Mouse (Mus musculus): ENCODE data around the gene G6pc. TPM values are rescaled to one million over a fixed set of nuclear protein-coding genes. Genes with fewer than 3 reads are reported as not detected.
"Not testable (repeated sequence)": the region's sequence is repeated elsewhere in the genome, so short reads cannot be mapped to it uniquely, and the experiment has no call there.

G6pc gene
- total RNA-seq, 1 experiment = not detected

GRCm38 (mm10) chr11:101327311-101327710, 40.0 kb upstream of the G6pc start:
- Histone ChIP-seq H3K4me1 (ENCODE audit: control insufficient read depth in 2 of 2, insufficient read depth in 2 of 2, low read length in 2 of 2, poor library complexity in 1 of 2) (peaks cover 5 to 16% of the 10 kb centered on the region in 2 experiments; a peak in 3 of 4 replicates), H3K4me3 (ENCODE audit: insufficient read depth in 1 of 2, low read depth in 1 of 2, low read length in 2 of 2, poor library complexity in 1 of 2, severe bottlenecking in 1 of 2) (no peak overlapping the region), H3K9me3 (ENCODE audit: control insufficient read depth, insufficient read depth, low read depth, low read length) (no peaks in the 10 kb centered on the region), H3K9ac (ENCODE audit: insufficient read depth, low read depth, low read length, poor library complexity, severe bottlenecking) (no peak overlapping the region), H3K36me3 (ENCODE audit: control insufficient read depth, insufficient read depth, low read length, poor library complexity, severe bottlenecking) (peaks cover 26% of the 10 kb centered on the region), H3K27ac (ENCODE audit: insufficient read depth, low read depth, low read length, poor library complexity, severe bottlenecking) (no peak overlapping the region)
- no peak for TF ChIP-seq MAFK (IDR thresholded peaks at IDR 0.05; ENCODE audit: insufficient read depth, low read depth, low read length)
- no peak for TF ChIP-seq CHD2 (IDR thresholded peaks at IDR 0.05; ENCODE audit: low read depth, low read length)
- TF ChIP-seq HCFC1 (IDR thresholded peaks at IDR 0.05; ENCODE audit: borderline replicate concordance, insufficient read depth, low read length) = no peak
- TF ChIP-seq ZNF384 (IDR thresholded peaks at IDR 0.05; ENCODE audit: low read depth, low read length) = no peak
- no peak for TF ChIP-seq ZC3H11A (IDR thresholded peaks at IDR 0.05; ENCODE audit: borderline replicate concordance, low read depth, low read length)
- no peak for DNase-seq (ENCODE audit: low read depth, low spot score)
- in situ Hi-C loops (cut with MboI; ENCODE audit: low sequenced_read_pairs in 2 of 2, unreplicated experiment in 2 of 2) = no loop called here

GRCm38 (mm10) chr11:101328941-101329635, 38.3 kb upstream of the G6pc start:
- in situ Hi-C loops (cut with MboI; ENCODE audit: low sequenced_read_pairs in 2 of 2, unreplicated experiment in 2 of 2) = no loop called here
- Histone ChIP-seq H3K9ac (ENCODE audit: insufficient read depth, low read depth, low read length, poor library complexity, severe bottlenecking) (no peak overlapping the region), H3K36me3 (ENCODE audit: control insufficient read depth, insufficient read depth, low read length, poor library complexity, severe bottlenecking) (peaks cover 15% of the 10 kb centered on the region), H3K27ac (ENCODE audit: insufficient read depth, low read depth, low read length, poor library complexity, severe bottlenecking) (no peak overlapping the region), H3K9me3 (ENCODE audit: control insufficient read depth, insufficient read depth, low read depth, low read length) (no peaks in the 10 kb centered on the region), H3K4me3 (ENCODE audit: insufficient read depth in 1 of 2, low read depth in 1 of 2, low read length in 2 of 2, poor library complexity in 1 of 2, severe bottlenecking in 1 of 2) (no peak overlapping the region), H3K4me1 (ENCODE audit: control insufficient read depth in 2 of 2, insufficient read depth in 2 of 2, low read length in 2 of 2, poor library complexity in 1 of 2) (peaks cover 6 to 21% of the 10 kb centered on the region in 2 experiments; a peak in 3 of 4 replicates)
- TF ChIP-seq ZC3H11A (IDR thresholded peaks at IDR 0.05; ENCODE audit: borderline replicate concordance, low read depth, low read length) (no peak), CHD2 (IDR thresholded peaks at IDR 0.05; ENCODE audit: low read depth, low read length) (no peak), MAFK (IDR thresholded peaks at IDR 0.05; ENCODE audit: insufficient read depth, low read depth, low read length) (no peak), HCFC1 (IDR thresholded peaks at IDR 0.05; ENCODE audit: borderline replicate concordance, insufficient read depth, low read length) (no peak)
- no peak for DNase-seq (ENCODE audit: low read depth, low spot score)

- no peak within 1 kb of the TSS for H3K9ac ChIP-seq (ENCODE audit: insufficient read depth, low read depth, low read length, poor library complexity, severe bottlenecking)
- in situ Hi-C loops (cut with MboI; ENCODE audit: low sequenced_read_pairs in 2 of 2, unreplicated experiment in 2 of 2) = no loop called here
- H3K27ac ChIP-seq (ENCODE audit: insufficient read depth, low read depth, low read length, poor library complexity, severe bottlenecking) = no peak within 1 kb of the TSS
- H3K9me3 ChIP-seq (ENCODE audit: control insufficient read depth, insufficient read depth, low read depth, low read length) = no peaks in the 10 kb centered on the region
- H3K36me3 ChIP-seq (ENCODE audit: control insufficient read depth, insufficient read depth, low read length, poor library complexity, severe bottlenecking) = peaks cover 8% of the 10 kb centered on the region
- no peak for DNase-seq (ENCODE audit: low read depth, low spot score)
- no peak for TF ChIP-seq CHD2 (IDR thresholded peaks at IDR 0.05; ENCODE audit: low read depth, low read length)
- TF ChIP-seq HCFC1 (IDR thresholded peaks at IDR 0.05; ENCODE audit: borderline replicate concordance, insufficient read depth, low read length) = no peak
- TF ChIP-seq ZC3H11A (IDR thresholded peaks at IDR 0.05; ENCODE audit: borderline replicate concordance, low read depth, low read length) = no peak
- no peak for TF ChIP-seq MAFK (IDR thresholded peaks at IDR 0.05; ENCODE audit: insufficient read depth, low read depth, low read length)
- no peak for TF ChIP-seq ZNF384 (IDR thresholded peaks at IDR 0.05; ENCODE audit: low read depth, low read length)
- peaks cover 6 to 23% of the 10 kb centered on the region in 2 experiments; a peak in 3 of 4 replicates for H3K4me1 ChIP-seq (ENCODE audit: control insufficient read depth in 2 of 2, insufficient read depth in 2 of 2, low read length in 2 of 2, poor library complexity in 1 of 2)
- no peak within 1 kb of the TSS for H3K4me3 ChIP-seq (ENCODE audit: insufficient read depth in 1 of 2, low read depth in 1 of 2, low read length in 2 of 2, poor library complexity in 1 of 2, severe bottlenecking in 1 of 2)
Measured at GRCm38 (mm10) chr11:101330371-101330924, 36.9 kb upstream of the G6pc start, which contains the start of gene Aoc3. Gene Aoc3 (plus strand): TSS chr11:101330605.

- DNase-seq (ENCODE audit: low read depth, low spot score); H3K9me3 ChIP-seq (ENCODE audit: control insufficient read depth, insufficient read depth, low read depth, low read length); H3K4me3 ChIP-seq (ENCODE audit: insufficient read depth in 1 of 2, low read depth in 1 of 2, low read length in 2 of 2, poor library complexity in 1 of 2, severe bottlenecking in 1 of 2); in situ Hi-C loops (cut with MboI; ENCODE audit: low sequenced_read_pairs in 2 of 2, unreplicated experiment in 2 of 2); H3K27ac ChIP-seq (ENCODE audit: insufficient read depth, low read depth, low read length, poor library complexity, severe bottlenecking); H3K9ac ChIP-seq (ENCODE audit: insufficient read depth, low read depth, low read length, poor library complexity, severe bottlenecking); H3K36me3 ChIP-seq (ENCODE audit: control insufficient read depth, insufficient read depth, low read length, poor library complexity, severe bottlenecking): not testable (repeated sequence)
- H3K4me1 ChIP-seq (ENCODE audit: control insufficient read depth in 2 of 2, insufficient read depth in 2 of 2, low read length in 2 of 2, poor library complexity in 1 of 2) = peaks cover 6 to 28% of the 10 kb centered on the region in 2 experiments; a peak in 3 of 4 replicates
Measured at GRCm38 (mm10) chr11:101330961-101331360, 36.4 kb upstream of the G6pc start.
